Mouse (Mus musculus) bone marrow, adult 2 months (tissue): ENCODE measurements around the gene Inka1.

Experiments used
- CTCF ChIP-seq: fragments of 200-500 bp; IDR thresholded peaks from 2 replicates; pipeline ENCODE4 v1.5.1; 2011; ENCODE audit warnings: low read length, control low read depth; ENCODE audit not compliant: control insufficient read depth, insufficient read depth
- POLR2A ChIP-seq: fragments of 200-500 bp; IDR thresholded peaks from 2 replicates; pipeline ENCODE4 v1.6.1; 2011; ENCODE audit warnings: low read depth, mild to moderate bottlenecking, control low read depth, low read length, borderline replicate concordance; ENCODE audit not compliant: control insufficient read depth

DNA sequence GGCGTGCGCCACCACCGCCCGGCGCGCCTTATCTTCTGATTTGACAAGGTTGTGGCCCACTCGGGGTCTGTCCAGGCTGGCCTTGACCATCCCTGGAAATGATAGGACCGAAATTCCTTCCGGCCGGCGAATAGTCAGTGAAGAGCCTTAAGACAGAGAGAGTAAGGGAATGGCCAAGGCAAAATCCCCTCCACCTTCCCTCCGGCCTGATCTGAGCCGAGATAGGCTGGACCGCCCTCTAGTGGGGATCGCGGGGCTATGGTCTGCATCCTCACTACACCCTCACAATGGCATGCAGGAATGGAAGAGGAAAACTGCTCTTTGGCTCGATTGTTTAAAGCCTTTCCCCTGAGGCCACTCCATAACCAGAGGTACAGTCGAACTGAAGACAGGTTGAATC, 697 bp upstream of the Inka1 start:
- TF ChIP-seq POLR2A (no peak), CTCF (peak; percentile 97)
